Mouse (Mus musculus) midbrain, embryonic 11.5 days (tissue): ENCODE results near the gene Frmd5. TPM values are rescaled to one million over a fixed set of nuclear protein-coding genes. Genes with fewer than 3 reads are reported as not detected.

ENCODE experiments used
- ATAC-seq: fragments of 200-750 bp; cut with Nextera tagmentation; 2 replicates; pipeline ENCODE4 v1.8.0; 2017; ENCODE audit warnings: moderate TSS enrichment, moderate library complexity; ENCODE audit not compliant: low FRiP score
- DNase-seq: peaks from one replicate; pipeline ENCODE4 v3.0.0; 2015; ENCODE audit warnings: low spot score; ENCODE audit errors: missing footprints
- H3K27ac ChIP-seq: fragments of 300-500 bp; sonication (generic); 2 replicates; pipeline ENCODE4 v1.5.1; 2014; ENCODE audit warnings: low read depth, low read length
- H3K27me3 ChIP-seq: fragments of 300-500 bp; sonication (generic); 2 replicates; pipeline ENCODE4 v1.6.1; 2014; ENCODE audit warnings: mild to moderate bottlenecking, low read length, moderate library complexity, mixed read lengths; ENCODE audit not compliant: control insufficient read depth, insufficient read depth
- H3K36me3 ChIP-seq: fragments of 300-500 bp; sonication (generic); 2 replicates; pipeline ENCODE4 v1.6.1; 2014; ENCODE audit warnings: mild to moderate bottlenecking, low read length, moderate library complexity, mixed read lengths; ENCODE audit not compliant: control insufficient read depth, insufficient read depth
- H3K4me1 ChIP-seq: fragments of 300-500 bp; sonication (generic); 2 replicates; pipeline ENCODE4 v1.6.1; 2014; ENCODE audit warnings: low read length; ENCODE audit not compliant: control insufficient read depth, insufficient read depth
- H3K4me2 ChIP-seq: fragments of 300-500 bp; sonication (generic); 2 replicates; pipeline ENCODE4 v1.6.1; 2014; ENCODE audit warnings: mild to moderate bottlenecking, moderate library complexity
- H3K4me3 ChIP-seq: fragments of 300-500 bp; sonication (generic); 2 replicates; pipeline ENCODE4 v1.5.1; 2014; ENCODE audit warnings: low read depth, low read length
- H3K9ac ChIP-seq: fragments of 300-500 bp; sonication (generic); 2 replicates; pipeline ENCODE4 v1.6.1; 2014; ENCODE audit warnings: low read length
- H3K9me3 ChIP-seq: fragments of 300-500 bp; sonication (generic); 2 replicates; pipeline ENCODE4 v1.6.1; 2016; ENCODE audit warnings: low read length; ENCODE audit not compliant: control insufficient read depth
- WGBS: fragments of 180-500 bp; shearing (Covaris S2); extraction: QIAGEN DNeasy Blood & Tissue Kit; methylation state at CpG from one replicate; pipeline ENCODE4 v1.1.7; 2014; 5-methylcytosine and 5-hydroxymethylcytosine counted together
- polyA plus RNA-seq: library from polyadenylated mRNA; unstranded; fragments of >200 nt; fragmentation: Nextera tagmentation; extraction: Ambion mirVana; gene quantifications from 2 replicates; pipeline ENCODE4 v1.2.1, GENCODE M21; 2014

The Frmd5 gene
- polyA plus RNA-seq, 1 experiment from 2014 or later = 12.7 TPM

DNA sequence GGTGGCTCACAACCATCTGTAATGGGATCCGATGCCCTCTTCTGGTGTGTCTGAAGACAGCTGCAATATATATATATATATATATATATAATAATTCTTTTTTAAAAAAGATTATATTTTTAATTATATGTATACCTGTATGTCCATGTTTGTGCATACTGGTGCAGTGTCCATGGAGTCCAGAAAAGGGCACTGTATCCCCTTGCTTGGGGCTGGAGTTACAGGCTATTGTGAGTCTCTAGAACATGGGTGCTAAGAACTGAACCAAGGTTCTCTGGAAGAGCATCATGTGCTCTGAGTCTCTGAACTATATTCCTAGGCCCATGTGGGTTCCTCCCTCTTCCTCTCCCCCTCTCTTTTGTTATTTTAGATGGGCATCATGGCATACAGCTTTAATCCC lies 50.6 kb downstream of the Frmd5 start:
- Histone ChIP-seq H3K4me1 (peaks cover 7% of the 10 kb centered on the region), H3K4me2 (no peak overlapping the region), H3K9me3 (no peaks in the 10 kb centered on the region), H3K4me3 (no peak overlapping the region), H3K27ac (no peak overlapping the region), H3K9ac (no peak overlapping the region), H3K27me3 (no peaks in the 10 kb centered on the region), H3K36me3 (no peaks in the 10 kb centered on the region)
- WGBS = 90% methylated on average over 1 of the region's 1 CpGs
- DNase-seq = peak; percentile 37
- no peak for ATAC-seq

DNA sequence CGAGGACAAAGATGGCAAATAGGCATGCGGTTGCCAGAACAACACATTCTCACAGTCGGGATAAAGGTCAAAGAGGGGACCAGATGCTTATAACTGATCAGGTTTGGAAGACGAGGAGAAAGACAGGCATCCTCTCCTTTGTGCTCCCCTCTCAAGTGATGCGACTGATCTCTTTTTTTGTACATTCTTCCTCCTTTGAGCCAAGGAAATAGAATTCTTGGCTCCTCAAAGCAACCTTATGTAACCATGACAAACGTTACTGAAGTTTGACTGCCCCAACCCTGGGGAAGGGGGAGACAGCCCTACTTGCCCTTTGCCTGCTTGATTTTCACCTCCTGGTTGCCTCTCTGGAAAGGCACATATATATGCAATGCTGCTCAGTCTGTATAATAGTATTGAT lies 51.8 kb downstream of the Frmd5 start:
- H3K9ac ChIP-seq = 0 out of 2 replicates have a peak overlapping the region, but pooled peaks have one; percentile 9
- H3K4me3 ChIP-seq = no peak overlapping the region
- 11% methylated on average over 6 of the region's 6 CpGs for WGBS
- peak overlapping the region; percentile 14; the same call in 1 of the 2 replicates for H3K27ac ChIP-seq
- H3K27me3 ChIP-seq = no peaks in the 10 kb centered on the region
- no peak overlapping the region for H3K4me2 ChIP-seq
- H3K4me1 ChIP-seq = peaks cover 7% of the 10 kb centered on the region
- DNase-seq (peak; percentile 87), ATAC-seq (peak; percentile 30; the same call in 1 of the 2 replicates)
- H3K9me3 ChIP-seq = no peaks in the 10 kb centered on the region
- H3K36me3 ChIP-seq = no peaks in the 10 kb centered on the region

DNA sequence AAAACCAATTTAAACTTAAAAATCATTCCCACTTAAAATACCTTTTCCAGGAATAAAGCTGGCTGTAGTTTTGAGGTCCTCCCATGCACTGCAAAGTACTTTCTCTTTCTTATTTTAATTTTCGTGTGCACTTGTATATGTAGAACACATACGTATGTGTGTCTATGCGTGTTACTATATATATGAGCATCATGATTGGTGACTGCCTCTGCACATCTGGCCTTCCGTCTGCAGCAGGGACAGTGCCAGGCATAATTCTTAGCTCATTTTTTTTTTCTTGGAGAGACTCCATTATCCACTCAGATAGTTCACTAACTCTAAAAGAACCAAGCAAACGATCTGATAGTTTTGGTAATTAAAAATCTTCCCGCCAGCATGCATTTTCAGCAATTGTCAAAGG lies 56.8 kb downstream of the Frmd5 start:
- DNase-seq = peak; percentile 41
- no peaks in the 10 kb centered on the region for H3K27me3 ChIP-seq

GRCm38 (mm10) chr2:121741151-121741550 lies 65.7 kb downstream of the Frmd5 start:
- 83% methylated on average over 2 of the region's 2 CpGs for WGBS
- no peaks in the 10 kb centered on the region for H3K27me3 ChIP-seq
- no peak for ATAC-seq
- no peak overlapping the region for H3K4me3 ChIP-seq
- DNase-seq = peak; percentile 70
- no peak overlapping the region for H3K27ac ChIP-seq
- H3K9ac ChIP-seq = no peak overlapping the region
- H3K36me3 ChIP-seq = no peaks in the 10 kb centered on the region
- H3K4me2 ChIP-seq = no peak overlapping the region
- no peaks in the 10 kb centered on the region for H3K9me3 ChIP-seq
- no peaks in the 10 kb centered on the region for H3K4me1 ChIP-seq

More for the DNA sequence above, 56.8 kb downstream of the Frmd5 start:
- Histone ChIP-seq H3K4me1 (peaks cover 6% of the 10 kb centered on the region), H3K9me3 (no peaks in the 10 kb centered on the region), H3K27ac (no peak overlapping the region), H3K36me3 (no peaks in the 10 kb centered on the region), H3K4me2 (no peak overlapping the region), H3K4me3 (no peak overlapping the region), H3K9ac (no peak overlapping the region)
- WGBS = 91% methylated on average over 6 of the region's 6 CpGs
- no peak for ATAC-seq

DNA sequence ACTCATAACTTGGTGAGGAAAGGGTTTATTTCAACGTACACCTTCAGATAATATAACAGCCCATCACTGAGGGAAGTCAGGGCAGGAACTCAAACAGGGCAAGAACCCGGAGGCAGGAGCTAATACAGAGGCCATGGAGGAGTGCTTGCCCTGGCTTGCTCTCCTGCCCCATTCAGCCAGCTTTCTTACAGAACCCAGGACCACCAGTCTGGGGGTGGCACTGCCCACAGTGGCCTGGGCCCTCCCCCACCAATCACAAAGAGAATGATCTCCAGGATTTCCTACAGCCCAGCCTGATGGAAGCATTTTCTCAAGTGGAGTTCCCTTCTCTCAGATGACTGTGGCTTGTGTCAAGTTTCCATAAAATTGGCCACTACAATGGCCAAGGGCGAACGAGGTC lies 67.5 kb downstream of the Frmd5 start:
- Histone ChIP-seq H3K36me3 (no peaks in the 10 kb centered on the region), H3K9ac (no peak overlapping the region), H3K4me2 (no peak overlapping the region), H3K4me3 (no peak overlapping the region), H3K9me3 (no peaks in the 10 kb centered on the region), H3K4me1 (no peaks in the 10 kb centered on the region), H3K27me3 (no peaks in the 10 kb centered on the region), H3K27ac (no peak overlapping the region)
- no peak for ATAC-seq
- 91% methylated on average over 4 of the region's 4 CpGs for WGBS
- DNase-seq = peak; percentile 69

DNA sequence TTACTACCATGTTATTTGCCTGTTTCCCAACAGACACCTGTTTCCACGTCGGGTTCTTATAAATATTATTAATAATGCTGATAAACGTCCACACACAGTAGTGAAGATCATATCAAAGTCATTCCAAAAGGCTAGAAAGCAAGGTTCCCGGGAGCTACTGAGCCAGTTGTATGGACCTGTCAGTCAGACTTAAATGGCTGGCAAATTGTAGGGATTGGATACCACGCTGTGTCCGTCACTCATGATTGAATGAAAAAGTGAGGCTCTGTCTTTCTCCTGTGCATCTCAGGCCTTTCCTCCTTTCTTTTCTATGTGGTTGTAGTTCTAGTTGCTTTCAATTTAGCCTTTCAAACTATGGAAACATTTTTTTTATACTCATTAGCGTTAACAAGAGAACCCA lies 73.5 kb downstream of the Frmd5 start:
- no peaks in the 10 kb centered on the region for H3K9me3 ChIP-seq
- no peak overlapping the region for H3K9ac ChIP-seq
- H3K4me1 ChIP-seq = no peaks in the 10 kb centered on the region
- H3K36me3 ChIP-seq = no peaks in the 10 kb centered on the region
- WGBS = 58% methylated on average over 7 of the region's 7 CpGs
- peak; percentile 80 for DNase-seq
- no peak overlapping the region for H3K4me2 ChIP-seq
- ATAC-seq = 0 out of 2 replicates have a peak, but pooled peaks have one; percentile 19
- no peak overlapping the region for H3K27ac ChIP-seq
- no peak overlapping the region for H3K4me3 ChIP-seq
- H3K27me3 ChIP-seq = no peaks in the 10 kb centered on the region

GRCm38 (mm10) chr2:121730486-121730885 lies 76.4 kb downstream of the Frmd5 start:
- no peak for ATAC-seq
- no peak for DNase-seq
- Histone ChIP-seq H3K36me3 (no peaks in the 10 kb centered on the region), H3K27me3 (no peaks in the 10 kb centered on the region), H3K4me2 (no peak overlapping the region), H3K4me1 (no peaks in the 10 kb centered on the region), H3K9me3 (no peaks in the 10 kb centered on the region), H3K27ac (no peak overlapping the region), H3K9ac (no peak overlapping the region), H3K4me3 (no peak overlapping the region)
- WGBS = 95% methylated on average over 11 of the region's 11 CpGs

- Histone ChIP-seq H3K9me3 (no peaks in the 10 kb centered on the region), H3K9ac (no peak overlapping the region), H3K36me3 (no peaks in the 10 kb centered on the region), H3K4me2 (no peak overlapping the region), H3K4me3 (no peak overlapping the region), H3K27me3 (no peaks in the 10 kb centered on the region), H3K27ac (no peak overlapping the region), H3K4me1 (no peaks in the 10 kb centered on the region)
- 84% methylated on average over 9 of the region's 9 CpGs for WGBS
- ATAC-seq = no peak
- peak; percentile 64 for DNase-seq
These were observed 77.8 kb downstream of the Frmd5 start for GRCm38 (mm10) chr2:121728907-121729575.

- DNase-seq (no peak), ATAC-seq (no peak)
- no peaks in the 10 kb centered on the region for H3K36me3 ChIP-seq
- H3K9me3 ChIP-seq = no peaks in the 10 kb centered on the region
- H3K4me1 ChIP-seq = no peaks in the 10 kb centered on the region
- H3K27ac ChIP-seq = no peak overlapping the region
- 91% methylated on average over 4 of the region's 4 CpGs for WGBS
- H3K9ac ChIP-seq = no peak overlapping the region
- no peak overlapping the region for H3K4me2 ChIP-seq
- no peak overlapping the region for H3K4me3 ChIP-seq
- H3K27me3 ChIP-seq = no peaks in the 10 kb centered on the region
These were observed 82.0 kb downstream of the Frmd5 start for GRCm38 (mm10) chr2:121724866-121725265.
